Mouse (Mus musculus): ENCODE data around the gene Ip6k1. TPM values are rescaled to one million over a fixed set of nuclear protein-coding genes. Genes with fewer than 3 reads are reported as not detected.

Ip6k1 gene
- polyA plus RNA-seq, 1 experiment from 2014 or later = 55.3 TPM

DNA sequence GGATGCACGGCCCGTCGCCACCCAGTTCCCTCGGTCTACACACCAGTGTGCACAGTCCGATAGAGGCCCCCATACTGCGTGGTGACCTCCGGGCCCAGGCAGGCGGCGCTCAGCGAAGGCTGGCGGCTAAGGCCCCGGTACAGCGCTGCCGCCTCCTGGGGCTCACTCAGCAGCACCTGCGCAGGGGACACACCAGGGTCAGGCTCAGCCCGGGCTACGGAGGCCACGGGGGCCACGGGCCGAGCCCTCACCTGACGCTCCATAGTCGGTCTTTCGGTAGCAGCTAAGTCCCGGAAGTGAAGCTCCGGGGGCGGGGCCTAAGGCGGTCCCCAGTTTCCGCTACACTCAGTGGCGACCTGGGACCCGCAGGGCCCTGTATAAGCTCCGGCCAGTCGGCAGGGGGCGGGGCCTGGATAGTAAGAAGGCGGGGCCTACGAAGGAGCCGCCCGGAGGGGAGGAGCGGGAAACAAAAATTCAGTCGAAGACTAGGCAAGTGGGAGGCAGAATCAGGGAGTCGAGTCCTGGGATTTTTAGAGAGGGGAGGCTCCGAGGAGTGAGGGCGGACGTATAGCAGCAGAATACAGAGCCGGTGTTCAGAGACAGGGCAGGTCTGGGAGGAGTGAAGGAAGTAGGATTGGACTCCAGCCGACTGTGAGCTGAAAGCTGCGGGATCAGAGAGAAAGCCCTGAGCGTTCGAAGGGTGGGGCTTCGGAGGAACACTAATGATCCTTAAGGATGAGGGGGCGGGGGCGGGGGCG is 92.1 kb downstream of the Ip6k1 start, which contains the start of gene Apeh:
Gene Apeh (minus strand): TSS at position 423 of the 758 bp plus-strand sequence.
- Histone ChIP-seq H3K36me3 (ENCODE audit: control insufficient read depth, insufficient read depth, low read length) (peaks cover 23% of the 10 kb centered on the region), H3K9ac (ENCODE audit: low read length) (peak within 1 kb of the TSS; percentile 82), H3K27ac (ENCODE audit: low read length) (peak within 1 kb of the TSS; percentile 79), H3K4me2 (ENCODE audit: low read depth, low read length) (peak within 1 kb of the TSS; percentile 99), H3K27me3 (ENCODE audit: control insufficient read depth, insufficient read depth, low read depth, low read length) (no peaks in the 10 kb centered on the region), H3K9me3 (ENCODE audit: control insufficient read depth, low read length) (no peaks in the 10 kb centered on the region), H3K4me1 (replicated peaks; ENCODE audit: control insufficient read depth, insufficient read depth, low read length) (peaks cover 12% of the 10 kb centered on the region), H3K4me3 (ENCODE audit: low read length) (peak within 1 kb of the TSS; percentile 76)
- ATAC-seq (ENCODE audit: low read depth) = peak; percentile 97
- WGBS = under 1% methylated on average over 52 of the region's 52 CpGs

DNA sequence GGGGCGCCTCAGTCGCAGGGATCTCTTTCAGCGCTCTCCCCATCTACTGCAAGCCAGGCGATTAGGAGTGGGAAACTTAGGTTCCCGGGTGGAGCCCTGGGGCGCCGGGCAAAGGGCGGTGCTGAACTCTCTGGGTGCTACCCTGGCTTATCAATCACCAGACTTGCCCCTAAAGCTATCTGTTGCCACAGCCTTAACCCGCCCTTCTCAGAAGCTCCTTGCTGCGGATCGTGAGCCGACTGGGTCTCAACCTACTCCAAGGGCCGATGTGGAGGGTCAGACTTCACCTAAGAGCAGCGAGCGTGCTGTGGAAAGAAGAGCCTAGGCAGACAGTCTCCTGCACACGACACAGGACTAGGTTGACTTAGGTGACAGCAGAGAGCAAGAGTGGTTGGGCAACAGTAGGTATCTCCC is 92.7 kb downstream of the Ip6k1 start:
- H3K4me2 ChIP-seq (ENCODE audit: low read depth, low read length) = peak overlapping the region; percentile 99
- H3K9me3 ChIP-seq (ENCODE audit: control insufficient read depth, low read length) = no peaks in the 10 kb centered on the region
- peak overlapping the region; percentile 38 for H3K27ac ChIP-seq (ENCODE audit: low read length)
- peaks cover 17% of the 10 kb centered on the region; the same call in 1 of the 2 replicates for H3K36me3 ChIP-seq (ENCODE audit: control insufficient read depth, insufficient read depth, low read length)
- H3K9ac ChIP-seq (ENCODE audit: low read length) = peak overlapping the region; percentile 82
- H3K4me3 ChIP-seq (ENCODE audit: low read length) = peak overlapping the region; percentile 76
- peaks cover 12% of the 10 kb centered on the region for H3K4me1 ChIP-seq (replicated peaks; ENCODE audit: control insufficient read depth, insufficient read depth, low read length)
- under 1% methylated on average over 16 of the region's 16 CpGs for WGBS
- no peaks in the 10 kb centered on the region for H3K27me3 ChIP-seq (ENCODE audit: control insufficient read depth, insufficient read depth, low read depth, low read length)
- peak; percentile 29 for ATAC-seq (ENCODE audit: low read depth)

DNA sequence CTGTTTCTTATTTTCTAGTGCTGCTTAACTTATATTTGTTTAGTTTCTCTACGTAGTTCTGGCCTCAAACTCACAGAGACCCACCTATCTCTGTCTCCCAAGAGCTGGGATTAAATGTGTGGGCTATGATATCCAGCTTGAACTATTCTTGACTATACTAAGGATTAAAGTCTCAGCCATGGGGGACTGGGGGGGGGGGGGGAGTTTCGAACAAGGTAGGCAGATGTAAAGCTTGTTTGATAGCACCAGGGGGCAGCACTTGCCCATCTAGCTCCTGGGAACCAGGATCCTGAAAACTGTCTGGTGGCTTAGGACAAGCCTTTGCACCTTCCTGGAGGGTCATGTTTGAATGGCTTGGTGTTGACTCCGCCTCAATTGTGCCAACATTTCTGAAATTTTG is 93.2 kb downstream of the Ip6k1 start:
- no peak for ATAC-seq (ENCODE audit: low read depth)
- Histone ChIP-seq H3K9me3 (ENCODE audit: control insufficient read depth, low read length) (no peaks in the 10 kb centered on the region), H3K4me2 (ENCODE audit: low read depth, low read length) (peak overlapping the region; percentile 99), H3K4me3 (ENCODE audit: low read length) (peak overlapping the region; percentile 76), H3K36me3 (ENCODE audit: control insufficient read depth, insufficient read depth, low read length) (peaks cover 12% of the 10 kb centered on the region; the same call in 1 of the 2 replicates), H3K27ac (ENCODE audit: low read length) (no peak overlapping the region; the same call in 1 of the 2 replicates), H3K9ac (ENCODE audit: low read length) (peak overlapping the region; percentile 82), H3K4me1 (replicated peaks; ENCODE audit: control insufficient read depth, insufficient read depth, low read length) (peaks cover 12% of the 10 kb centered on the region), H3K27me3 (ENCODE audit: control insufficient read depth, insufficient read depth, low read depth, low read length) (no peaks in the 10 kb centered on the region)
- 4% methylated on average over 3 of the region's 3 CpGs for WGBS

DNA sequence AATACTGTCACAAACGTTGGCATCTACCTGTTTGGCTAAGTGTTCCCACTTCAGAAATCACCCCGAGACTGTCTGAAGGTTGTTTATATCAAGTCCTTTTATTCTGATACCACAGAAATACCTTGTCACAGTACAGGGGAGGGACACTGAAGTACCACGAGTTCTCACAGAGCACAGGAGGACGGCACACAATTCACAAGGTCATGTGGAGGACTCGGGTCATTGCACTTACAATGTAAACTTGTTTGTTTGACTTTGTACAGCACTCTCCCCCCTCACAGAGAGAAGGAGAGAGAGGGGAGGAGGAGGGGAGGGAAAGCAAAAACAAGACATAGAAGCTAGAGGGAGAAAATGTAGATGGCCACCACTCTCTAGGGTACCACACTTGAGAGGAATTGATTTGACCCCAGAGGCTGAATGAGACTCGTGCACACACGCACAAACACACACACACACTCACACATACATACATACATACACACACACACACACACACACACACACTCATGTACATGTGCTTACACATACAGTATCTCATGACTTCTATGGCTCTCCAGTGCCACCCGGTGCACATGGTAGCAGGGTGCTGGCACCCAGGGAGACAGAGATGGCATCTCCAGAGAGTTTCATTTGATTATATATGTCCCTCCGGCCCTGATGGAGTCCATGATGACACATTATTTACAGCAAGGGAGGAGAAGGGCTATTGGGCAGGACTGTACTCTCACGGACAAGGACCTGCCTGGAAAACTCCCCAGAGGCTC is 93.8 kb downstream of the Ip6k1 start:
- Histone ChIP-seq H3K4me2 (ENCODE audit: low read depth, low read length) (no peak overlapping the region), H3K36me3 (ENCODE audit: control insufficient read depth, insufficient read depth, low read length) (peaks cover 7% of the 10 kb centered on the region; the same call in 1 of the 2 replicates), H3K4me1 (replicated peaks; ENCODE audit: control insufficient read depth, insufficient read depth, low read length) (peaks cover 12% of the 10 kb centered on the region), H3K9ac (ENCODE audit: low read length) (no peak overlapping the region), H3K27me3 (ENCODE audit: control insufficient read depth, insufficient read depth, low read depth, low read length) (no peaks in the 10 kb centered on the region), H3K27ac (ENCODE audit: low read length) (no peak overlapping the region), H3K4me3 (ENCODE audit: low read length) (no peak overlapping the region), H3K9me3 (ENCODE audit: control insufficient read depth, low read length) (no peaks in the 10 kb centered on the region)
- 52% methylated on average over 10 of the region's 10 CpGs for WGBS
- ATAC-seq (ENCODE audit: low read depth) = no peak

Small RNA genes lying within 50 kb of the gene (microRNA-seq; reads per million reads assigned to microRNA genes)
- not detected for gene Mir7088

Other genes starting within 250 kb of the Ip6k1 start
- gene Rbm5, start 231.5 kb upstream of the Ip6k1 start, polyA plus RNA-seq (2015; fragmentation: Nextera tagmentation; extraction: Ambion mirVana) = 212 and 220 TPM in 2 replicates
- 70.0 and 70.2 TPM in 2 replicates for gene Rbm6, start 129.3 kb upstream of the Ip6k1 start, polyA plus RNA-seq (2015; fragmentation: Nextera tagmentation; extraction: Ambion mirVana)
- 12.5 and 13.8 TPM in 2 replicates for gene Mon1a, start 114.3 kb upstream of the Ip6k1 start, polyA plus RNA-seq (2015; fragmentation: Nextera tagmentation; extraction: Ambion mirVana)
- 3.5 and 6.0 TPM in 2 replicates for gene Mst1r, start 95.6 kb upstream of the Ip6k1 start, polyA plus RNA-seq (2015; fragmentation: Nextera tagmentation; extraction: Ambion mirVana)
- not detected in 2 replicates for gene Actl11, start 74.0 kb upstream of the Ip6k1 start, polyA plus RNA-seq (2015; fragmentation: Nextera tagmentation; extraction: Ambion mirVana)
- 2.0 and 2.5 TPM in 2 replicates for gene Camkv, start 66.8 kb upstream of the Ip6k1 start, polyA plus RNA-seq (2015; fragmentation: Nextera tagmentation; extraction: Ambion mirVana)
- 24.0 and 24.3 TPM in 2 replicates for gene Traip, start 52.4 kb upstream of the Ip6k1 start, polyA plus RNA-seq (2015; fragmentation: Nextera tagmentation; extraction: Ambion mirVana)
- 20.6 and 24.2 TPM in 2 replicates for gene Uba7, start 27.0 kb upstream of the Ip6k1 start, polyA plus RNA-seq (2015; fragmentation: Nextera tagmentation; extraction: Ambion mirVana)
- gene Gm20661, start 19.4 kb upstream of the Ip6k1 start, polyA plus RNA-seq (2015; fragmentation: Nextera tagmentation; extraction: Ambion mirVana) = 3.4 and 4.8 TPM in 2 replicates
- gene Inka1, start 16.6 kb upstream of the Ip6k1 start, polyA plus RNA-seq (2015; fragmentation: Nextera tagmentation; extraction: Ambion mirVana) = 64.3 and 71.1 TPM in 2 replicates
- 7.7 and 9.4 TPM in 2 replicates for gene Cdhr4, start 10.0 kb upstream of the Ip6k1 start, polyA plus RNA-seq (2015; fragmentation: Nextera tagmentation; extraction: Ambion mirVana)
- gene Gm20662, start 6.2 kb upstream of the Ip6k1 start, polyA plus RNA-seq (2015; fragmentation: Nextera tagmentation; extraction: Ambion mirVana) = 0.36 and 0.75 TPM in 2 replicates
- gene Gmppb, start 46.7 kb downstream of the Ip6k1 start, polyA plus RNA-seq (2015; fragmentation: Nextera tagmentation; extraction: Ambion mirVana) = 25.6 and 26.5 TPM in 2 replicates
- 2.5 and 3.0 TPM in 2 replicates for gene Amigo3, start 50.7 kb downstream of the Ip6k1 start, polyA plus RNA-seq (2015; fragmentation: Nextera tagmentation; extraction: Ambion mirVana)
- gene Mst1, start 77.9 kb downstream of the Ip6k1 start, polyA plus RNA-seq (2015; fragmentation: Nextera tagmentation; extraction: Ambion mirVana) = 0.41 and 1.2 TPM in 2 replicates
- gene Rnf123, start 80.8 kb downstream of the Ip6k1 start, polyA plus RNA-seq (2015; fragmentation: Nextera tagmentation; extraction: Ambion mirVana) = 24.9 and 27.1 TPM in 2 replicates
- gene Apeh, start 92.1 kb downstream of the Ip6k1 start, polyA plus RNA-seq (2015; fragmentation: Nextera tagmentation; extraction: Ambion mirVana) = 53.1 and 59.9 TPM in 2 replicates
- gene Bsn, start 187.9 kb downstream of the Ip6k1 start, polyA plus RNA-seq (2015; fragmentation: Nextera tagmentation; extraction: Ambion mirVana) = 0.26 and 0.30 TPM in 2 replicates

Measured in lung, embryonic 16.5 days (tissue).